Mouse (Mus musculus): ENCODE measurements around the gene Gsta2.

- no peak for TF ChIP-seq CTCF (IDR thresholded peaks at IDR 0.05; ENCODE audit: low read depth)
- no peak for TF ChIP-seq EP300 (optimal IDR thresholded peaks at IDR 0.05)
These were observed 38.2 kb upstream of the Gsta2 start for GRCm38 (mm10) chr9:78393741-78394140.
